Mouse (Mus musculus): ENCODE results near the gene Marveld3. TPM values are rescaled to one million over a fixed set of nuclear protein-coding genes. Genes with fewer than 3 reads are reported as not detected.

Marveld3 gene
- total RNA-seq, 2 experiments from 2014 or later = 0.20 to 0.25 TPM

GRCm38 (mm10) chr8:109970323-109970722, 8.3 kb upstream of the Marveld3 start:
- no peak for DNase-seq (ENCODE audit: low spot score in 2 of 2)
- intact Hi-C loops (cut with DNase I) = loop anchor here (1.0 kb wide), 1 partner anchor 101 kb away; no protein-coding TSS in a partner anchor

GRCm38 (mm10) chr8:109968837-109969236, 6.8 kb upstream of the Marveld3 start:
- no peak for DNase-seq (ENCODE audit: low spot score in 2 of 2)
- intact Hi-C loops (cut with DNase I) = no loop called here

GRCm38 (mm10) chr8:109964106-109964505, 2.1 kb upstream of the Marveld3 start:
- no peak for DNase-seq (ENCODE audit: low spot score in 2 of 2)
- intact Hi-C loops (cut with DNase I) = no loop called here

GRCm38 (mm10) chr8:109963421-109963820, 1.4 kb upstream of the Marveld3 start:
- intact Hi-C loops (cut with DNase I) = no loop called here

GRCm38 (mm10) chr8:109962896-109963295, 893 bp upstream of the Marveld3 start:
- intact Hi-C loops (cut with DNase I) = no loop called here
- no peak for DNase-seq (ENCODE audit: low spot score in 2 of 2)

More at GRCm38 (mm10) chr8:109963421-109963820, 1.4 kb upstream of the Marveld3 start:
- no peak for DNase-seq (ENCODE audit: low spot score in 2 of 2)

GRCm38 (mm10) chr8:109959112-109959511, 2.9 kb downstream of the Marveld3 start:
- intact Hi-C loops (cut with DNase I) = no loop called here
- DNase-seq (ENCODE audit: low spot score in 2 of 2) = no peak

GRCm38 (mm10) chr8:109958036-109958655, 3.9 kb downstream of the Marveld3 start:
- intact Hi-C loops (cut with DNase I) = no loop called here

GRCm38 (mm10) chr8:109957167-109958028, 4.6 kb downstream of the Marveld3 start:
- intact Hi-C loops (cut with DNase I) = no loop called here
- DNase-seq (ENCODE audit: low spot score in 2 of 2) = no peak

More at GRCm38 (mm10) chr8:109958036-109958655, 3.9 kb downstream of the Marveld3 start:
- DNase-seq (ENCODE audit: low spot score in 2 of 2) = no peak

- peak in 1 of 2 experiments; percentile 44 for DNase-seq (ENCODE audit: low spot score in 2 of 2)
These were observed 7.5 kb downstream of the Marveld3 start for GRCm38 (mm10) chr8:109954486-109954948.

GRCm38 (mm10) chr8:109952171-109952570, 9.8 kb downstream of the Marveld3 start:
- DNase-seq (ENCODE audit: low spot score in 2 of 2) = peak; percentile 65 to 71
- intact Hi-C loops (cut with DNase I) = no loop called here

More at GRCm38 (mm10) chr8:109954486-109954948, 7.5 kb downstream of the Marveld3 start:
- intact Hi-C loops (cut with DNase I) = no loop called here

- intact Hi-C loops (cut with DNase I) = no loop called here
- peak; percentile 42 to 48 for DNase-seq (ENCODE audit: low spot score in 2 of 2)
These were observed 13.8 kb downstream of the Marveld3 start for GRCm38 (mm10) chr8:109948285-109948564.

GRCm38 (mm10) chr8:109947447-109948284, 14.3 kb downstream of the Marveld3 start:
- peak; percentile 44 to 61 for DNase-seq (ENCODE audit: low spot score in 2 of 2)
- intact Hi-C loops (cut with DNase I) = no loop called here

GRCm38 (mm10) chr8:109946272-109946671, 15.7 kb downstream of the Marveld3 start:
- intact Hi-C loops (cut with DNase I) = no loop called here
- DNase-seq (ENCODE audit: low spot score in 2 of 2) = no peak

- no peak for DNase-seq (ENCODE audit: low spot score in 2 of 2)
- intact Hi-C loops (cut with DNase I) = no loop called here
These were observed 16.3 kb downstream of the Marveld3 start for GRCm38 (mm10) chr8:109945694-109946093.

GRCm38 (mm10) chr8:109945153-109945632, 16.8 kb downstream of the Marveld3 start:
- no peak for DNase-seq (ENCODE audit: low spot score in 2 of 2)
- intact Hi-C loops (cut with DNase I) = no loop called here

- DNase-seq (ENCODE audit: low spot score in 2 of 2) = no peak
- intact Hi-C loops (cut with DNase I) = no loop called here
These were observed 20.2 kb downstream of the Marveld3 start for GRCm38 (mm10) chr8:109941606-109942360.

- intact Hi-C loops (cut with DNase I) = no loop called here
These were observed 41.3 kb downstream of the Marveld3 start for GRCm38 (mm10) chr8:109920406-109921390.

GRCm38 (mm10) chr8:109917277-109917676, 44.7 kb downstream of the Marveld3 start:
- intact Hi-C loops (cut with DNase I) = loop anchor here (5.0 kb wide), 2 partner anchors 50 to 65 kb away; partner anchors contain the start of gene Phlpp2
- DNase-seq (ENCODE audit: low spot score in 2 of 2) = peak in 1 of 2 experiments; percentile 21

More at GRCm38 (mm10) chr8:109920406-109921390, 41.3 kb downstream of the Marveld3 start:
- no peak for DNase-seq (ENCODE audit: low spot score in 2 of 2)
